Mouse (Mus musculus): Measurements from ENCODE around the gene Tmigd3. TPM values are rescaled to one million over a fixed set of nuclear protein-coding genes. Genes with fewer than 3 reads are reported as not detected.
"Not testable (repeated sequence)": the region's sequence is repeated elsewhere in the genome, so short reads cannot be mapped to it uniquely, and the experiment has no call there.

The Tmigd3 gene
- polyA plus RNA-seq, 1 experiment from 2014 or later = not detected

- no peak overlapping the region for H3K27ac ChIP-seq
- no peaks in the 10 kb centered on the region for H3K9me3 ChIP-seq
- ATAC-seq (replicated peaks) = no peak
- no peaks in the 10 kb centered on the region for H3K36me3 ChIP-seq (replicated peaks)
- WGBS = 85% methylated on average over 9 of the region's 9 CpGs
- no peaks in the 10 kb centered on the region for H3K27me3 ChIP-seq (replicated peaks)
- no peaks in the 10 kb centered on the region for H3K4me1 ChIP-seq
- H3K9ac ChIP-seq = no peak overlapping the region
- H3K4me3 ChIP-seq = no peak overlapping the region
- H3K4me2 ChIP-seq = no peak overlapping the region
These were observed 41.6 kb downstream of the Tmigd3 start for GRCm38 (mm10) chr3:105912097-105912880.

GRCm38 (mm10) chr3:105913839-105914681 is 43.4 kb downstream of the Tmigd3 start:
- Histone ChIP-seq H3K4me1 (no peaks in the 10 kb centered on the region), H3K36me3 (replicated peaks) (no peaks in the 10 kb centered on the region), H3K27me3 (replicated peaks) (no peaks in the 10 kb centered on the region), H3K4me3 (no peak overlapping the region), H3K27ac (no peak overlapping the region), H3K9me3 (no peaks in the 10 kb centered on the region), H3K9ac (no peak overlapping the region), H3K4me2 (no peak overlapping the region)
- WGBS = 83% methylated on average over 10 of the region's 10 CpGs
- no peak for ATAC-seq (replicated peaks)

- Histone ChIP-seq H3K9ac (no peak overlapping the region), H3K36me3 (replicated peaks) (no peaks in the 10 kb centered on the region), H3K4me1 (no peaks in the 10 kb centered on the region), H3K4me2 (no peak overlapping the region), H3K4me3 (no peak overlapping the region), H3K27me3 (replicated peaks) (no peaks in the 10 kb centered on the region), H3K9me3 (no peaks in the 10 kb centered on the region), H3K27ac (no peak overlapping the region)
- no peak for ATAC-seq (replicated peaks)
- WGBS = 64% methylated on average over 1 of the region's 1 CpGs
These were observed 44.6 kb downstream of the Tmigd3 start for GRCm38 (mm10) chr3:105915281-105915680.

GRCm38 (mm10) chr3:105916455-105916854 is 45.8 kb downstream of the Tmigd3 start:
- H3K27ac ChIP-seq; H3K4me3 ChIP-seq; H3K4me1 ChIP-seq; H3K4me2 ChIP-seq; H3K9me3 ChIP-seq; H3K36me3 ChIP-seq (replicated peaks); H3K27me3 ChIP-seq (replicated peaks); ATAC-seq (replicated peaks); H3K9ac ChIP-seq: not testable (repeated sequence)

GRCm38 (mm10) chr3:105917656-105918354 is 47.1 kb downstream of the Tmigd3 start:
- ATAC-seq (replicated peaks) = no peak
- Histone ChIP-seq H3K9ac (no peak overlapping the region), H3K9me3 (no peaks in the 10 kb centered on the region), H3K4me2 (no peak overlapping the region), H3K27me3 (replicated peaks) (no peaks in the 10 kb centered on the region), H3K27ac (no peak overlapping the region), H3K36me3 (replicated peaks) (no peaks in the 10 kb centered on the region), H3K4me3 (no peak overlapping the region), H3K4me1 (no peaks in the 10 kb centered on the region)
- 69% methylated on average over 10 of the region's 10 CpGs for WGBS

GRCm38 (mm10) chr3:105918355-105918745 is 47.6 kb downstream of the Tmigd3 start:
- WGBS = 72% methylated on average over 3 of the region's 3 CpGs
- Histone ChIP-seq H3K4me3 (no peak overlapping the region), H3K36me3 (replicated peaks) (no peaks in the 10 kb centered on the region), H3K4me1 (no peaks in the 10 kb centered on the region), H3K9me3 (no peaks in the 10 kb centered on the region), H3K9ac (no peak overlapping the region), H3K27ac (no peak overlapping the region), H3K4me2 (no peak overlapping the region), H3K27me3 (replicated peaks) (no peaks in the 10 kb centered on the region)
- ATAC-seq (replicated peaks) = no peak

GRCm38 (mm10) chr3:105920743-105921142 is 50.0 kb downstream of the Tmigd3 start:
- not testable (repeated sequence) for H3K36me3 ChIP-seq (replicated peaks); H3K9me3 ChIP-seq; H3K27me3 ChIP-seq (replicated peaks); H3K4me1 ChIP-seq; ATAC-seq (replicated peaks); H3K4me2 ChIP-seq; H3K4me3 ChIP-seq; H3K9ac ChIP-seq; H3K27ac ChIP-seq

- Histone ChIP-seq H3K27me3 (replicated peaks) (no peaks in the 10 kb centered on the region), H3K9ac (no peak overlapping the region), H3K27ac (no peak overlapping the region), H3K36me3 (replicated peaks) (no peaks in the 10 kb centered on the region), H3K4me3 (no peak overlapping the region), H3K9me3 (no peaks in the 10 kb centered on the region), H3K4me2 (no peak overlapping the region), H3K4me1 (no peaks in the 10 kb centered on the region)
- ATAC-seq (replicated peaks) = no peak
- 80% methylated on average over 2 of the region's 2 CpGs for WGBS
These were observed 51.3 kb downstream of the Tmigd3 start for GRCm38 (mm10) chr3:105921959-105922358.

GRCm38 (mm10) chr3:105924616-105925015 is 53.9 kb downstream of the Tmigd3 start:
- 89% methylated on average over 9 of the region's 9 CpGs for WGBS
- no peak for ATAC-seq (replicated peaks)

GRCm38 (mm10) chr3:105927561-105928194 is 57.0 kb downstream of the Tmigd3 start:
- WGBS = 84% methylated on average over 7 of the region's 7 CpGs
- no peaks in the 10 kb centered on the region for H3K4me1 ChIP-seq
- no peaks in the 10 kb centered on the region for H3K9me3 ChIP-seq
- no peak overlapping the region for H3K27ac ChIP-seq
- ATAC-seq (replicated peaks) = no peak
- no peak overlapping the region for H3K4me2 ChIP-seq
- H3K36me3 ChIP-seq (replicated peaks) = no peaks in the 10 kb centered on the region
- H3K27me3 ChIP-seq (replicated peaks) = no peaks in the 10 kb centered on the region
- H3K9ac ChIP-seq = no peak overlapping the region
- H3K4me3 ChIP-seq = no peak overlapping the region

More at GRCm38 (mm10) chr3:105924616-105925015, 53.9 kb downstream of the Tmigd3 start:
- Histone ChIP-seq H3K27me3 (replicated peaks) (no peaks in the 10 kb centered on the region), H3K4me1 (no peaks in the 10 kb centered on the region), H3K36me3 (replicated peaks) (no peaks in the 10 kb centered on the region), H3K9me3 (no peaks in the 10 kb centered on the region), H3K27ac (no peak overlapping the region), H3K9ac (no peak overlapping the region), H3K4me2 (no peak overlapping the region), H3K4me3 (no peak overlapping the region)

GRCm38 (mm10) chr3:105928195-105928569 is 57.5 kb downstream of the Tmigd3 start:
- no peaks in the 10 kb centered on the region for H3K4me1 ChIP-seq
- no peak overlapping the region for H3K4me2 ChIP-seq
- WGBS = 96% methylated on average over 3 of the region's 3 CpGs

GRCm38 (mm10) chr3:105928781-105929180 is 58.1 kb downstream of the Tmigd3 start:
- Histone ChIP-seq H3K4me1 (no peaks in the 10 kb centered on the region), H3K4me2 (no peak overlapping the region), H3K9ac (no peak overlapping the region), H3K36me3 (replicated peaks) (no peaks in the 10 kb centered on the region), H3K27ac (no peak overlapping the region), H3K9me3 (no peaks in the 10 kb centered on the region), H3K27me3 (replicated peaks) (no peaks in the 10 kb centered on the region), H3K4me3 (no peak overlapping the region)
- WGBS = 93% methylated on average over 6 of the region's 6 CpGs
- ATAC-seq (replicated peaks) = no peak

More at GRCm38 (mm10) chr3:105928195-105928569, 57.5 kb downstream of the Tmigd3 start:
- H3K4me3 ChIP-seq = no peak overlapping the region
- H3K9ac ChIP-seq = no peak overlapping the region
- no peaks in the 10 kb centered on the region for H3K36me3 ChIP-seq (replicated peaks)
- H3K9me3 ChIP-seq = no peaks in the 10 kb centered on the region
- ATAC-seq (replicated peaks) = no peak
- no peaks in the 10 kb centered on the region for H3K27me3 ChIP-seq (replicated peaks)
- no peak overlapping the region for H3K27ac ChIP-seq

All from midbrain, embryonic 15.5 days (tissue).